Mouse (Mus musculus): ENCODE results near the gene Mcf2.

Mcf2 gene

GRCm38 (mm10) chrX:60178744-60179458 is at the start of gene Mcf2:
TSS of gene Mcf2 (minus strand) at chrX:60179089.
- peak in 1 of 2 experiments; percentile 10 for DNase-seq (ENCODE audit: low spot score in 2 of 2)

GRCm38 (mm10) chrX:60187726-60188125 is 8.8 kb upstream of the Mcf2 start:
- no peak for DNase-seq (ENCODE audit: low spot score in 2 of 2)

DNA sequence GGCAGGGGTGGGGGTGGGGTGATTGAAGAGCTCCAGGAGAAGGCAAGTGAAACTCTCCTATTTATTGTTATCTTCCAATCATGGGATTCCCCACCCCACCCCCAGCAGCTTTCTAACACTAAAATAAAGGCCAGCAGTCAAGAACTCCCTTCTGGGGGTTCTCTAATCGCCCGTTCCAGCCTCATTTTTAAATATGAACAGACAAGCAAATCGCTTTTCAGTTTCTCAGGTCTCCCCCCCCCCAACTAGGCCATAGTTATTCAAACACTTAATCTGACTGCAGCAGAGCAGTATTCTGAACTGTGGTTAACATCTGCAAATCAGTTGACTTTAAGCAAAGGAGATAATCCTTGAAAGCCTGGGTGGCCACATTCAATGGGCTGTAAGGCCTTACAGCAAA is 3.7 kb upstream of the Mcf2 start:
- no peak for DNase-seq (ENCODE audit: low spot score in 2 of 2)

GRCm38 (mm10) chrX:60178025-60178743 is 705 bp downstream of the Mcf2 start:
- DNase-seq (ENCODE audit: low spot score in 2 of 2) = no peak

DNA sequence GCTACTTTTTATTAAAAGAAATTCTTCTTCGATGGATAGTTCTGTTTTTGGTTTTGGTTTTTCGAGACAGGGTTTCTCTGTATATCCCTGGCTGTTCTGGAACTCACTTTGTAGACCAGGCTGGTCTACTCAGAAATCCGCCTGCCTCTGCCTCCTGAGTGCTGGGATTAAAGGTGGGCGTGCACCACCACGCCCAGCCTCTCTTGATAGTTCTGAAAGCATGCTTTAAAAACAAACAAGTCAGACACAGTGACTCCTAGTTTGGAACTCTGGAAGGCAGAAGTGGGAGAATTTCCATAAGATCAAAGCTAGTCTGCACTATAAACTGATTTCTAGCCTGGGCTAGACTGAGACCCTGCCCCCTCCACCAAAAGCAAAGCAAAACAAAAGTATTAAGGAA is 8.8 kb downstream of the Mcf2 start:
- no peak for DNase-seq (ENCODE audit: low spot score in 2 of 2)

- no peak for DNase-seq (ENCODE audit: low spot score in 2 of 2)
Observed at GRCm38 (mm10) chrX:60169511-60169910, 9.4 kb downstream of the Mcf2 start.

DNA sequence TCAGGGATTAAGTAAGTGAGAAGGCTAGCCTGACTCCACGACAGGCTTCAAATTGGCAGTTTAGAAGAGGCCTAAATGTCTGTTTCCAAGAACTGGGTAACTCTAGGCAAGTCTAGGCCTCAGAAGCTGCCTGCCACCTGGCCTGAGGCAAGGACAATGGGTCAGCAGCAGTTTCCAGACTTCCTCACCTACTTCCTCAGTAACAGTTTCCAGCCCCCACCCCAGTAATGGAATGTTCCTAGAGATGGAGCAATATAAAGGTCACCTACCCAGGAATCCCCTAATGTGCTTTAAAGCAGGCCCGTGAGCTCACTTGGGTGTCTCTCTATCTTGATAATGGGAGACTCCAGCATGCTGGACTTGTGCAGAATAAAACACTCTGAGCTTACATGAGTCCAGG is 10.1 kb downstream of the Mcf2 start:
- DNase-seq (ENCODE audit: low spot score in 2 of 2) = no peak

DNA sequence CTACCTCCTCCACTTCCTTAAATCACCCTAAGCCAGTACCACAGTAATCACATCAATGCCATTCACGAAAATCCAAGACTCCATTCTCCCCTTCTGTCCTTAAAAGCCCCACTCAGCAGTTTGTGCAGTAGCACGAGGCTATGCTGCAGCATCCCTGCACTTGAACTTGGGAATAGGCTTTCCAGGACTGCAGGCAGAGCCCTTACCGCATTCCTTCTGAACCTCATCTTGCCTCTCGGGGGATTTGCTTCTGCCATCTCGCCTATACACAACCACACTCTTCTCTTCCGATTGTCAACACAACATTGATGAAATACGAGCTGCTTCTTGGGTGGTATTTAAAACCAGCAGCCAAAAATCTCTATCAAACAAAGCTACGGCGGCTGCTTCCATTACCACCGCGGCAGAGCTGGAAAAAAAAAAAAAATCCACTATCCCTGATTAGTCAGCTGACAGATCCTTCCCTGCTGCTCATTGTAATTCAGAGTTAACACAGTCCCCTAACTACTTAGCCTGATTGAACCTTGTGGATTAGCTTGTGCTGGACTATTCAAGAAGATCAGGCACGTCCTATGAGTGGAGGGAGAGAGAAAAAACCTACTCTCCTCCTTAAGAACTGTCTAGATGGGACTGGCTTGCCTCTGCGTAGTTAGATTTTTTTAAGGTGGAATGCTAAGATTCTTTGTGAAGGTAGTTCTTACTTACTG is 31.5 kb downstream of the Mcf2 start:
- no peak for DNase-seq (ENCODE audit: low spot score in 2 of 2)

DNA sequence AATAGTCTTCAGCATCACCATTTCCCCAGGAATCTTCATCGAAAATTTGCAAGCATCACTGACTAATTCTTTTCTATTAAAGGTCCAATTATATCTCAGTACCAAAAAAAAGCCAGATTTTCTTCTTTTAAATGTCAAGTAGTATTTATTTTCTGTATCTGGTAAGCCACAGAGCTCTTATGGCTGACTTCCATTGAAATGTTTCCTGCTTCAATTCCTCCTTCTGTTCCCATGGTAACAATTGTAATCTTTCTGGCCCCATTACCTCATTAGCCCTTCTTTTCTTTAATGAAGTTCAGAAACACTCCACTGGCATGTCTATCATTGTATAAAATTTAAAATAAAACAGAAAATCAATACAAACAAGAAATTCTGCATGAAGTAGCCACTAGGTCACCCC is 103.5 kb downstream of the Mcf2 start:
- DNase-seq (ENCODE audit: low spot score in 2 of 2) = no peak

DNA sequence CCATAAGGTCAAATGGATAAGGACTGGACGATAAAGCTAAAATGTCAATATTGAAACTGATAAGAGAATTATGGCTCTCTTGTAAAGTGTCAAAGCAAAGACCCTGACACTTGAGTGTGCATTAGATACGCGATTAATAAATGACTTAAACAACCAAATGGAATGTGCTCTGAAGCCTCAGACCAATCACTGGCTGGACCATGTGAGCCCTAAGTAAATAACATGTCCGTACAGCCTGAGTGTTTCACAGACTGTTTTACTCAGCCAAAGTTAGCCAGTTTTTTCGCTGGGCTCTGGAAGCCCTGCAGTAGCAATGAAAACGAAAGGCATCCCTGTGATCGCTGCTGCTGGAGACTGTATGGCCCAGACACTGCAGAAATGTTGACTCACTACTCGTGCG is 123.7 kb downstream of the Mcf2 start:
- DNase-seq (ENCODE audit: low spot score in 2 of 2) = no peak

DNA sequence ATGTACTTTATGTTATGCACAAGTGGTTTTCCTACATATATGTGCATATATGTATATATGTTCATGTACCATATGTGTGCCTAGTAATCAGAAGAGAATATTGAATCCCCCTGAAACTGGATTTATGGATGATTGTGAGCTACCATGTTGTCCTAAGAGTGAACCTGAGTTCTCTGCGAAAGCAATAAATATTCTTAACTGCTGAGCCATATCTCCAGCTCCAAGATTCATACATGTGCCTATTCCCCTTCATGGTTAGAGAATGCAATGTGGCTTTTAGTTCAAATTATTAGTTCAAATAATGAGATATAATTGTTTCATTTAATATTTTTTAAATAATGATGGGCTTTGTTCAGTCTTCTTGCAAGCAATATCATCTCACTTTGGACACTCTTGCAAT is 124.1 kb downstream of the Mcf2 start:
- no peak for DNase-seq (ENCODE audit: low spot score in 2 of 2)

GRCm38 (mm10) chrX:60026654-60027053 is 152.2 kb downstream of the Mcf2 start:
- peak in 1 of 2 experiments; percentile 3 for DNase-seq (ENCODE audit: low spot score in 2 of 2)

DNA sequence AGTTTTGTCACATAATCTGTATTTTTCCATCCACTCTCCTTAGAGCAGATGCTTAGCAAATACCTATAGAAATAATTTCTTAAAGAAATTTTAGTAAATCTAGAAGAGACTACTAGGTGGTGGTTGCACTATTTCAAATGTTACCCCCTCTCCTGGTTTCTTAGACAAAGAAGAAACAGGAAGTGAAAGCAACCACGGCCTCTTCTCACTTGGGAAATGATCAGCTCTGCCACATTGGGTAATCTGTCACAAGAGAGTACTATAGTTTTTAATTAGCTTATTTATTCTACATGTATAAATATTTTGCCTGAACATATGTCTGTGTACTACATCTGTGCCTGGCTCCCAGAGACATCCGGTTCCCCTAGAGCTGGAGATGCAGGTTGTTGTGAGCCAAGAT is 157.3 kb downstream of the Mcf2 start:
- no peak for DNase-seq (ENCODE audit: low spot score in 2 of 2)

DNA sequence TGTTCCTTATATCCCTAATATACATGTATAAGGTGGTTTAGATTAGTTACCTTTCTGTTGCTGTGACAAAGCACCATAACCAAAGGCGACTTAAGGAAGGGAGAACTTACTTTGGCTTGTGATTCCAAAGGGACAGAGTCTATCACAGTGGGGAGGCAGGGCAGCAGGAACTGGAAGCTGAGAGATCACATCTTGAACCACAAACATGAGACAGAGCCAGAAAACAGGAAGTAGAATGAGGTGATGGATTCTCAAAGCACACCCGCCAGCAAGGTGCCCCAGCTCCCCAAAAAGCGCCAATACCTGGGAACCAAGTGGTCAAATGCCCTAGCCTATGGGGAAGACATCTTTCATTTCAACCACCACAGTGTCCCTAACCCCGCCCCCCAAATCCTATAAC is 157.9 kb downstream of the Mcf2 start:
- no peak for DNase-seq (ENCODE audit: low spot score in 2 of 2)

DNA sequence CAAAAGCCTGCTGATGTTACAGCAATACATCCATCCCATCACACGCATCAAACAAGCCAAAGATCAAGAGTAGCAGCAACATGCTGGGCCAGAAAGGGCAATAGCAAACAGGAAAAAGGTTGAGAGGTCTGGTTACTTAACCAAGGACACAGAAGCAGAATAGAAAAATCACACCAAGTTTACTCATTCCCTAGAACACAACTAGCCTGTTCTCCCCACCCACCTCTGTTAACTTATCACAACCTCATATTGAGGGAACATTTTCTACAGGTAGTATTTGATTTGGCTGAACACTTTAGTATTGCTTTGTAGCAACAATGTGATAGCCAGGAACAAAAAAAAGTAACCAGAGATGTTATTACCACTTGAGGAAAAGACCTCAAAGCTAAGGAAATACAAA is 164.3 kb downstream of the Mcf2 start:
- DNase-seq (ENCODE audit: low spot score in 2 of 2) = no peak

GRCm38 (mm10) chrX:60013084-60013676 is 165.7 kb downstream of the Mcf2 start:
- peak in 1 of 2 experiments; percentile 9 for DNase-seq (ENCODE audit: low spot score in 2 of 2)
